Mouse (Mus musculus): Measurements from ENCODE around the gene Zfand4. TPM values are rescaled to one million over a fixed set of nuclear protein-coding genes. Genes with fewer than 3 reads are reported as not detected.
"Not testable (repeated sequence)": the region's sequence is repeated elsewhere in the genome, so short reads cannot be mapped to it uniquely, and the experiment has no call there.

The Zfand4 gene
- 1 to 10 TPM; 3.9 to 4.7 TPM for total RNA-seq (2021)

DNA sequence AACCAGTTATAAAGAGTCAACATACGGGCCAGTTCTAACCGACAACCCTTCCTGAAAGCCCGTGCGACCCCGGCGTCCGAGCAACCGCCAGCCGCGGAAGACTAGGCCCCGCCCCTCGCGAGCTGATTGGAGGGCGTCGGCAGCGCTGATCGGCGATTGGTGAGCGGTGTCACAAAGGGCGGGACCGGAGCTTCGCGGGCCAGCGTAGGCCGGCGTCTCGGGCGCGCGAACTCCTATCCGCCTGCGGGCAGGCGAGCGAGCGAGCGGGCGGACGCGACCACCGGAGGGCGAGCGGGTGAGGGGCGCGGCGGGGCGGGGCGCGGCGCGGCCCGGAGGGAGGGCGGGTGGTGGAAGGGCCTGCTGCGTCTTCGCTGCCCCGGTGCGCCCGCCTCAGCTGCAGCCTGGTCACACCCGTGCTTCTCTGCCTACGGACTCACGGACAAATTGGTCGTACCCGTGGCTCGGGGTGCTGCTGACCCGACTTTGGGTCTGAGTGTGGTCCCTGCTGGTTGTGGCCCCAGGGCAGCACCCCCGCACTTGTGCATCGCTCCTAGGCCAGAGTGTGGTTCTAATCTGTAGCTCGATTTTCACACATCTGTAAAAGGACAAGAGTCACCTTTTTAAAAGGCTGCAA, at the start of gene Zfand4:
Gene Zfand4, plus strand, starts transcription at position 205 of the 634 bp plus-strand sequence.
- DNase-seq, result peak; percentile 95

DNA sequence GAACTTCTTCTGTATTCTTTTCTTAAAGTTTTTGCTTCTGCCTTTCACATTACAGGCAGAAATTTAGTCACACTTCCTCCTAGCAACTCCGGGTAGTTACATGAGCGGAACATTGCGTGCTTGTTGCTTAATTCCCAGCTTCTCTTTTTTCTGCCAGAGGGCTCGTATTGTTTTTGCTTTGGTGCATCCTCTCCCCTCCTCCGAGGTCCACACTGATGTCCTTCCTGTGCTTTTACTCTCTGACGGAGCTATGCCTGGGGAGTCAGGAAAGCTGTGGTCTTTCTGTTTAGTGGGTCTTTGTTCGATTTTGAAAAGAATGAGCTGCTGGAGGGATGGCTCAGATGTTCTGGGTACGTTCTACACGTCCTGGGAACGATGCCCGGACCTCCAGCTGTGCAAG, 36.3 kb upstream of the Zfand4 start:
- intact Hi-C loops (cut with DNase I), result no loop called here
- peak; percentile 18 to 22 for DNase-seq

More for the DNA sequence above, at the start of gene Zfand4:
- intact Hi-C loops (cut with DNase I), result loop anchor here (5.0 kb wide), 1 partner anchor 73 kb away; the partner anchor contains the start of gene March8

DNA sequence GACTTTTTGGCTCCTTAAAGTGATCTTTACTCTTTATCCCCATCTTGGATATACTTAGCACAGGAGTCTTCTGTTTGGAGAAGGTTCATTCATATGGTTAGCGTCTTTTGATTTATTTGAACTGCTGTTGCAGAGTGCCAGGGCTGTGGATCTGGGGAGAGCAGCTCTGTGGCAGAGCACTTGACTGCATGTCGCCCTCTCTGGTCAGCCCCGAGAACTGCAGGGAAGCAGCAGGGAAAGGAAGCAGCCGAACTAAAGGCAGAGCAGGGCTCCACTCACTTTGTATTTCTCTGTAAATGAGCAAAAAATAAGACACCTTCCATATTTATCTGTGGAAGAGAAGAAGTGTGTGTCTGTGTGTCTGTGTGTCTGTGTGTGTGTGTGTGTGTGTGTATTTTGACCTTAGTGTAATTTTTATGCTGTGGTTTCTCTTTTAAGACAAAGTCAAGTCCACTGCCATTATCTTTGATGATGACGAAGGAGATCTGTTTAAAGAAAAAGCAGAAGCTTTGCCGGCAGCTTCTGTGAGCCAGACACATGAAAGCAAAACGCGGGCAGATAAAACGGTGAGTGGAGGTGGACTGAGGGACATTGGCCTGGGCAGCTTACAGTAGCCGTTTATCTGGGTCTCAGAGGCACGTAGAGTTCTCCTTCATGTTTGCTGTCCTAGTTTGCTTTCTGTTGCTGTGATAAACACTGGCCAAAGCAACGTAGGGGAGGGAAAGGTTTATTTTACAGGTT, 35.1 kb upstream of the Zfand4 start:
- peak; percentile 72 to 82 for DNase-seq
- intact Hi-C loops (cut with DNase I), result no loop called here

DNA sequence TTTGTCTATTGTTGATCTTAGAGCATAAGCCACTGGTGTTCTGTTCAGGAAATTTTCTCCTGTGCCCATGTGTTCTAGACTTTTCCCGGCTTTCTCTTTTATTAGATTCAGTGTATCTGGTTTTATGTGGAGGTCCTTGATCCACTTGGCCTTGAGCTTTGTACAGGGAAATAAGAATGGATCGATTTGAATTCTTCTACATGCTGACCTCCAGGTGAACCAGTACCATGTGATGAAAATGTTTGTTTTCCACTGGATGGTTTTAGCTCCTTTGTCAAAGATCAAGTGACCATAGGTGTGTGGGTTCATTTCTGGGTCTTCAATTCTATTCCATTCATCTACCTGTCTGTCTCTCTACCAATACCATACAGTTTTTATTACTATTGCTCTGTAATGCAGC, 29.2 kb upstream of the Zfand4 start:
- DNase-seq; intact Hi-C loops (cut with DNase I): not testable (repeated sequence)

DNA sequence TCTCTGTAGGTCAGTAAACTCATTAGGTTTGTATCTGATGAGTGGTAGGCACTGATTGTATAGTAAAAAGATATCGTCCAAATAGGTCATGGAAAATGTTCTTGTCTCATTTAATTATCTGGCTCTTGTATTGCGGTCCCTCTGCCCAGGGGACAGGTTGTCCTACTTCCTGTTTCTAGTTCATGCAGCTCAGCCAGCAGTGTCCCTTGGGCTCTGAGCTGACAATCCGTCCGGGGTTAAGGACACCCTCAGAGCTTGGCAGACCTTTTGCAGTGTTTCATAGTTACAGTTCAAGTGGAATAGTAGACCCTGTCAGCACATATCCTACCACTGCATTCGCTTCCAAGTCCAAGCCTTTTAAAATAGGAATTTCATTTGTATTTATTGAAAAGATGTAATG, 28.7 kb upstream of the Zfand4 start:
- peak in 1 of 2 experiments; percentile 8 for DNase-seq
- intact Hi-C loops (cut with DNase I), result no loop called here

DNA sequence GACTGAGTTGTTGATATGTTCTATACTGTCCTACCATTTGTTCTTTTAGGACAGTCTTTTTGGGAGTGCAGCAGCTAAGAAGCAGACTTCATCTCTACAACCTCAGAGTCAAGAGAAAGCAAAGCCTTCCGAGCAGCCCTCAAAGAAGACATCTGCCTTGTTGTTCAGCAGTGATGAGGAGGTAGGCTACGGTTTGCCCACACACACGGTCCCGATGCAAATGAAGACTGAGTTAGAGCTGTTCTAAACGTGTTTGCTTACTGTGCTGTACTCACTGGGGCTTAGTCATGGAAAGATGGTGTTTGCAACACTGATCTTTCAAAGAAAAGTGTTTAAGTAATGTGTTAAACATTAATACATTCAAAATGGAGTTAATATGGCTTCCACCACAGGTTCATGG, 25.9 kb upstream of the Zfand4 start:
- intact Hi-C loops (cut with DNase I), result no loop called here
- DNase-seq, result no peak

DNA sequence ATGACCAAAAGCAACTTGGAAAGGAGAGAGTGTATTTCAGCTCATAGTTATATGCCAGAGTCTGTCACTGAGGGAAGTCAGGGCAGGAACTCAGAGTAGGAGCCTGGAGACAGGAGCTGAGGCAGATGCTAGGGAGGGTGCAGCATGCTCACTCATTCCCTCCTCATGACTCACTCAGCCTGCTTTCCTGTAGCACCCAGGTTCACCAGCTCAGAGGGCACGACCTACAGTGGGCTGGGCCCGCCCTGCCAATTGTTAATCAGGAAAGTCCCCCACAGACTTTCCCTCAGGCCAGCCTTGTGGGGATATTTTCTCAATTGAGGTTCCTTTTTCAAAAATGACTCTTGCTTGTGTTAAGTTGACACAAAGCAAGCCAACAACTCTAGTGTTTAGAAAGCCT, 23.7 kb upstream of the Zfand4 start:
- DNase-seq, result no peak

DNA sequence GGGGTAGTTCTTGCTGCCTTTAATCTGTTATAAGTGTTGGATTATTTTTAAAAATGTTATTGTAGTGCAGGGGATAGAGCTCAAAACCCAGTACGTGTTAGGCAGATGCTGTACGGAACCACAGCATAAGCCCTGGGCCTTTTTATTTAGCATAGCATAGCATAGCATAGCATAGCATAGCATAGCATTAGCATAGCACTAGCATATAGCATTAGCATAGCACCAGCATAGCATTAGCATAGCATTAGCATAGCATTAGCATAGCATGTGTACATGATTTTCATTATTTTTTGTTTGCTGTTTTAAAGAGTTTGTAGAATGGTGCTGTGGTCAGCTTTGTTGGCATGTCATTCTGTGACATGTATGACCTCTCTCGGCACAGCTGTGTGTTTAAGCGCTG, 4.4 kb upstream of the Zfand4 start:
- intact Hi-C loops (cut with DNase I), result loop anchor here (5.0 kb wide), 1 partner anchor 78 kb away; the partner anchor contains the start of gene March8
- DNase-seq, result no peak

More for the DNA sequence above, 23.7 kb upstream of the Zfand4 start:
- intact Hi-C loops (cut with DNase I), result no loop called here

DNA sequence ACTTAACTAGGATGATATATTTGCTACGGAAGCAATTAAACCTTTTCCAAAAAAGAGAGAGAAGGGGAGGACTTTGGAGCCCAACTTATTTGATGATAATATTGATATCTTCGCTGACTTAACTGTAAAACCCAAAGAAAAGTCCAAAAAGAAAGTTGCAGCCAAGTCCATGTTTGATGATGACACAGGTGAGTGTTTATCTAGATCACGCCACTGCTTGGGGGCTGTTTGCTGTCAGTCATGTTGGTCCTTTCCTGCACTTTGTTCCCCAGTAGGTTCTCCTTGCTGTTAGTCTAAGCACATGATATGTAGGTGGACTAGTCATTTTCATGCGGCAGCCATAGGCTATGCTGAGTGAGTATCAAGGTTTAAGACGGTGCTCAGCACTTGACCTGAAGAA, 3.5 kb upstream of the Zfand4 start:
- DNase-seq, result no peak
- intact Hi-C loops (cut with DNase I), result loop anchor here (5.0 kb wide), 1 partner anchor 77 kb away; the partner anchor contains the start of gene March8

DNA sequence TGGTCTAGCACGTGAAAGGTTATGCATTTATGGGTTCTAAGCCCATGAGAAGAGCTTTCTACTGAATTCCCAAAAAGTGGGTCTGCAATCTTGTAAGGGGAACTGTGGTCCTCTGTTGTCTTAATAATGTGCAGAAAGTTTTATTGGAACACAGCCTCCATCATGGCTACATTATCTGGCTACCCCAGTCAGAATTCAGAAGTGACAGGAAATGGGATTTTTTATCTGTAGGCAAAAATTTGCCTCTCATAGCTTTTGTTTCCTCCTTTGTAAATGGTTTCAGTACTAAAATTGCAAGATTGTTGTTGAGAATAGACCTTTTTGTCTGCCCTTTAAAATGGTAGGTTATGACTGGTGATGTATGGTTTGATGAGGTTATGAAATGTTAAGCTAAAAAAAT, 1.2 kb upstream of the Zfand4 start:
- intact Hi-C loops (cut with DNase I), result loop anchor here (5.0 kb wide), 1 partner anchor 74 kb away; the partner anchor contains the start of gene March8
- DNase-seq, result no peak

DNA sequence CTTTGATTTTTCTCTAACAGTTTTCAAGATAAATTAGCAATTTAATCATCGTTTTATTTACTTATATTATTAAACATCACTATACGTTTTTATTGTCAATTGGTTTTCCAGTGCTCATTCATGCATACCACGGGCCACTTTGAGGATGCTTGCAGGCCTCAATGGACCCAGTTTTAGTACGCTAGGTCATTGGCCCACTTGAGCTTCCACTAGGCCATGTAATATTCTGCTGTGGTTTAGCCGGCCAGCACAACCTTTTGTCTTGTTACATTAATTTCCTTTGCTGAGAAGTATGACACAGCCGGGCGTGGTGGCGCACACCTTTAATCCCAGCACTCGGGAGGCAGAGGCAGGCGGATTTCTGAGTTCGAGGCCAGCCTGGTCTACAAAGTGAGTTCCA, 814 bp downstream of the Zfand4 start:
- no peak for DNase-seq
- intact Hi-C loops (cut with DNase I), result loop anchor here (5.0 kb wide), 1 partner anchor 72 kb away; the partner anchor contains the start of gene March8

DNA sequence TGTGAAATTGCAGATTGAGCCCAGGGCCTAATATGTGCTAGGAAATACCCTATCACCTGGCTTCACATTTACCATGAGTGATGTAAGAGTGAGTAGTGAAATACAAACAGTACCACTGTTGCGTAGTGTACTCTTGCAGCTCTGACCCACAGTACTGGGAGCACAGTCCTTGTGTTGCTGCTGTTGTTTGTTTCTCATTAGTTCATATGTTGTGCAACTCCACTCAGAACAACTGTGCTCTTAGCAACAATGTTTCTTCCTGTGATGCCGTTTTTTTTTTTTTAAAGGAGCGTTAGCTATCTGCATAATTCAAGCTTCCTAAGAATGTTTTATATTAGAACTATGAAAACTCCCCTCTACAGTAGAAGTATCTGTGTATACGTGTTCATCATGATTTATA, 1.6 kb downstream of the Zfand4 start:
- intact Hi-C loops (cut with DNase I), result no loop called here
- DNase-seq, result no peak

DNA sequence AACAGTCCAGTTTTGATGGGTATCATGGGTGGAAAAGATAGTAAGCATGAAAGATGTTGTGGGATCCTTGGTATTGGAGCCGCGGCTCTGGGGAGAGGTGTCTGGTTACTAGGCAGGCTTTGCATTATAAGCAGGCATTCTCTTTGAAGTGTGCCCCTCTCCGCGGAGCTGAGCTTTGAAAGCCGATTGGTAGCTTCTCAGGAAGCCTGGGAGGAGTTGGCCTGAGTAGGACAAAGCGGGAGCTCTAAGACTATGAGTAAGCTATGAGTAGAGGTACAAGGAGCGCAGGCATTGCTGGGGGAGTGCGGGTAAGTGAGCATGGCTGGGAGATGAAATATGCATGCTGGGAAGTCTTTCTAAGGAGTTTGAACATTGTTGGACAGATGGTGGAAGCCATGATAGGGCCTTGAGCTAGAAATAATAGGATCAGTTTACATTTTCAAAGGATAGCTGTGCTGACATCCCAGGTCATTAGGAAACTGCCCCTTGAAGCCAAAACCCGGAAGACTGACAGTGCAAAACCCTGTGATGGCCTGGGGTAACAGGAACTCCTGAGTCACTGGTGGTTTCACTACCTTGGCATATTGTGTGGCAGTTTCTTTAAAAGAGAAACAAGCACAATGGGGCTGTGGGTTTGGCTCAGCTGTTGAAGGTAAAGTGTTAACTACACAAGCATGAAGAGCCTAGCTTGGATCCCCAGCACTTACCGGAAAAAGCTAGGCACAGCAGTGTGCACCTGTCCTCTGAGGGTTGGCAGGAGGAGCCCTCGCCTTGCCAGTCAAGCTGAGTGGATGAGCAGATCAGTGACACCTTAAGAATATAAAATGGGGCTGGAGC, 2.5 kb downstream of the Zfand4 start:
- intact Hi-C loops (cut with DNase I), result no loop called here
- no peak for DNase-seq

DNA sequence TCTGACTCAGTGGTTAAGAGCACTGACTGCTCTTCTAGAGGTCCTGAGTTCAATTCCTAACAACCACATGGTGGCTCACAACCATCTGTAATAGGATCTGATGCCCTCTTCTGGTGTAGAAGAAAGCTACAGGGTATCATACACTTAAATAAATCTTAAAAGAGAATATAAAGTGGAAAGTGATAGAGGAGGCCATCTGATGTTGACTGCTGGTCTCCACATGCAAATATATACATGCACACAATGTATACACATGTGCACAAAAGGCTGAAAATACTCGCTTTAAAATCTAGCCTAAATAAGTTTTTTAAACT, 3.0 kb downstream of the Zfand4 start:
- DNase-seq, result no peak
- intact Hi-C loops (cut with DNase I), result no loop called here

DNA sequence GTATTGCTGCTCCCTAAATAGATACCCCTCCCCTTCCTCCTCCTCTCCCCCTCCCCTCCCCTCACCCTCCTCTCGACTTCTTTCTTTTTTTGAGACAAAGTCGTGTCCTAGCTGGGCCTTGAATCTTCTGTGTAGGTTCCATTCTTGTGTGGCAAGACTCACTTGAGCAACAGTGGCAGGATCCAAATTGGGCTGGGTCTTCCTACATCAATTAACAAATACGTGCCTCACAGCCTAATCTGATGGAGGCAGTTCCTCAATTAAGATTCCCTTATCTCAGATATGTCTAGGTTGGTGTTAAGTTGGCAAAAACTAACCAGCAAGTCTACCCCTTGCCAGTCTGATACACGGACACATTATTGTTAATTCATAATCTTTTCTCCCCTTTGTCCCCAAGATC, 11.7 kb downstream of the Zfand4 start:
- DNase-seq, result no peak
- intact Hi-C loops (cut with DNase I), result no loop called here

DNA sequence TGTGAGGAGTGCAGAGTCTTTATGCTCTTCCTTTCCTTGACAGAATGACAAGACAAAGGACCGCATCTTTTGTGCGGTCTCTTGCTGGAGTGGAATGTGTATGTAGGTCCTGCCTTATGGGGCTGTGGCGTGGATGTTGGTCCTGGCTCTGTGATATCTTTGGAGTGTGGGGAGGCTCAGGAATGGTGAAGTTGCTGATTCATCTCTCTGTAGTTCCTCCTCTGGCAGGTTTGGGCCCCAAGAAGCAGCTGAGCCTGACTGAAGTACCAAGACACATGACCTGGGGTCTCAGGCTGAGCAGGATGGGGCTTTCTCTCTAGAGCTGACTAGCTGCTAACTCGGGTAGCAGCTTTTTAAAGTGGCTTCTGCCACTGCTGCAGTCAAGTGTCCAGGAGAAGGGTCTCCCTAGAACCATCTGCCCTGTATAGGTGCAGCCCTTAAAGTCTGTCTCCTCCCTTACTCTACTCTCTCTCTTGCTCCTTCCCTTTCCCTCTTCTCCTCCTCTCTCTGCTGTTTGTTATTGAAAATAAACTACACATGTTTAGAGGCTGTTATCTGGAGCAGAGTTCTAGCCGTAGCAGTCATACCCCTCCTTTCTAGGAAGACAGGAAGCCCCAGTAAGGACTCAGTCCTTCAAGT, 14.8 kb downstream of the Zfand4 start:
- DNase-seq, result no peak
- intact Hi-C loops (cut with DNase I), result no loop called here

DNA sequence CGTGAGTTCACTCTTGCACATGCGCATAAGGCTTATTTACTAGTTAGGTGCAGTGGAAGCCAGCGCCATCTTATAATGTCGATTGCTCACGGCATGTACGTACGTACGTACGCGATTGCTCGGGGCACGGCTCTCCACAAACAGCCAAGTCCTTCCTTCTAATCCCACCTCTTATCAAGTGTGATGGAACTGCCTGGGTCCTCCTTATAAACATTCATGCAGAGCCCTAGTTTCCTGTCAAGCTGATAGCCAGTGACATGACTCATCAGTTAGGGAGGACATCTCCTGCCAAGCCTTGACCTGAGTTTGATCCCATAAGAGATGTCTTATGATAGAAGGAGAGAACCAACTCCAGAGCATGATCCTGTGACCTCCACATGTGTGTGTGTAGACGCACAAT, 17.0 kb downstream of the Zfand4 start:
- no peak for DNase-seq
- intact Hi-C loops (cut with DNase I), result no loop called here

DNA sequence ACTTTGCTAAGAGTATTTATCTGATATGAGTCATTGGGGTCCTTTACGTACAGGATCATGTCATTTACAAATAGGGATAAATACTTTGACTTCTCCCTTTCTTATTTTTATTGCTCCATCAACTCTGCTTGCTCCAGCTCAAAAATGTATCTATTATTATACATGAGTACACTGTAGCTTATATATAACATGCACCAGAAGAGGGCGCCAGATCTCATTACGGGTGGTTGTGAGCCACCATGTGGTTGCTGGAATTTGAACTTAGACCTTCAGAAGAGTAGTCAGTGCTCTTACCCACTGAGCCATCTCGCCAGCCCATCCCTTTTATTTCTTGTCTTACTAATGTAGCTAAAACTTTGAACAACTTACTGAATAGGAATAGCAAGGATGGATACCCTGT, 18.5 kb downstream of the Zfand4 start:
- DNase-seq, result no peak
- intact Hi-C loops (cut with DNase I), result no loop called here

DNA sequence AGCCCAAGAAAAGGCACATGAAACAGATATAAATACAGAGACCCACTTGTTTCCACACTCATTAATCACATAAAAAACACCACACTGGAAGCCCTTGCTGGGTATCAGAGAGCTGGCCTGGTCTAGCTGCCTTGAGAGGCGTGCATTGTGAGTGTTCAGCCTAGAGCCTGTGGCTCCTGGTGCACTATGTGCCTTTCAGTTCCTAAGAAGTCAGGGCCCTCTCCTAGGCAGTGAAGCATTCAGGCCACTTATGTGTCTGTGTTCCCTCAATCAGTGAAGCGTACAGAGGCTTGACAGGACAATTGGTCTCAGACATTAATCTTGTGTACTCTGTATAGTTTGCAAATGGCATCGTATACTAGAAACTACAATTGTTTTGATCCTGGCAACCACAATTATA, 19.3 kb downstream of the Zfand4 start:
- no peak for DNase-seq
- intact Hi-C loops (cut with DNase I), result no loop called here

DNA sequence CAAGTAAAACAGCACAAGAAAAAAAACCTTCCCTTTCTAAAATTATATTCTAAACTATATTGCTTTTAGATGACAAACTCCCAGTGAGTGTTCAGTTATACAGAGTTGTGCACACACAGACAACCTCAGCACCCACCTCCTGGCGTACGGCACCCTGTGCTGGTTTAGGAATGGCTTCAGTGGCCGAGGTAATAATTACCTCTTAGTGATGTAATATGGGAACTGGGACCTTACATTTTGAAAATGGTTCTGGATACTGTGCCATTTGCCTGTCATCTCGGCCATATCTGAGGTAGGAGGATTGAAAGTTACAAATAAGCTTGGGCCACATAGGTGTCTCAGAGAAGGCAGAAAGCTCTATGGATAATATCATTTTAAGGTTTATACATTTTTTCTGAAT, 22.3 kb downstream of the Zfand4 start:
- DNase-seq, result no peak
- intact Hi-C loops (cut with DNase I), result no loop called here

All from heart, postnatal 10 days (tissue).